Mouse (Mus musculus) gonadal fat pad, adult 2 months (tissue): Measurements from ENCODE around the gene Htra1. TPM values are rescaled to one million over a fixed set of nuclear protein-coding genes. Genes with fewer than 3 reads are reported as not detected.

Experiments
- DNase-seq: peaks from one replicate; pipeline ENCODE4 v3.0.0-alpha.2; 2012; ENCODE audit warnings: low read depth
- polyA plus RNA-seq: library from polyadenylated mRNA; depleted of rRNA; stranded (reverse); fragments of >200 nt; gene quantifications from 2 replicates; pipeline ENCODE4 v1.2.3, GENCODE M21; 2012

Htra1 gene
- polyA plus RNA-seq, 1 experiment = 124 TPM

- DNase-seq = no peak
Measured at GRCm38 (mm10) chr7:130935421-130935792, 504 bp upstream of the Htra1 start.

GRCm38 (mm10) chr7:130936472-130936951 is 601 bp downstream of the Htra1 start:
- DNase-seq = no peak

- DNase-seq = no peak
Measured at GRCm38 (mm10) chr7:130937266-130937841, 1.4 kb downstream of the Htra1 start.

- no peak for DNase-seq
Measured at GRCm38 (mm10) chr7:130938005-130938404, 2.1 kb downstream of the Htra1 start.

GRCm38 (mm10) chr7:130938896-130939295 is 3.0 kb downstream of the Htra1 start:
- no peak for DNase-seq

GRCm38 (mm10) chr7:130940733-130941132 is 4.8 kb downstream of the Htra1 start:
- no peak for DNase-seq

GRCm38 (mm10) chr7:130943280-130943895 is 7.5 kb downstream of the Htra1 start:
- DNase-seq = no peak

- DNase-seq = no peak
Measured at GRCm38 (mm10) chr7:130944766-130945475, 9.0 kb downstream of the Htra1 start.

GRCm38 (mm10) chr7:130945730-130946129 is 9.8 kb downstream of the Htra1 start:
- DNase-seq = no peak

GRCm38 (mm10) chr7:130946303-130946702 is 10.4 kb downstream of the Htra1 start:
- no peak for DNase-seq

GRCm38 (mm10) chr7:130948563-130949208 is 12.8 kb downstream of the Htra1 start:
- no peak for DNase-seq

- no peak for DNase-seq
Measured at GRCm38 (mm10) chr7:130949331-130949751, 13.4 kb downstream of the Htra1 start.

GRCm38 (mm10) chr7:130950482-130950881 is 14.6 kb downstream of the Htra1 start:
- no peak for DNase-seq

- DNase-seq = no peak
Measured at GRCm38 (mm10) chr7:130951004-130951403, 15.1 kb downstream of the Htra1 start.

- no peak for DNase-seq
Measured at GRCm38 (mm10) chr7:130953376-130953775, 17.5 kb downstream of the Htra1 start.

GRCm38 (mm10) chr7:130954177-130954601 is 18.3 kb downstream of the Htra1 start:
- DNase-seq = no peak

- no peak for DNase-seq
Measured at GRCm38 (mm10) chr7:130958551-130958950, 22.6 kb downstream of the Htra1 start.

GRCm38 (mm10) chr7:130959868-130960267 is 24.0 kb downstream of the Htra1 start:
- DNase-seq = no peak

- no peak for DNase-seq
Measured at GRCm38 (mm10) chr7:130961429-130961828, 25.5 kb downstream of the Htra1 start.

- DNase-seq = peak; percentile 57
Measured at GRCm38 (mm10) chr7:130964686-130965085, 28.8 kb downstream of the Htra1 start.

GRCm38 (mm10) chr7:130965396-130965795 is 29.5 kb downstream of the Htra1 start:
- no peak for DNase-seq

- DNase-seq = no peak
Measured at GRCm38 (mm10) chr7:130965909-130966365, 30.0 kb downstream of the Htra1 start.
